Mouse (Mus musculus): Measurements from ENCODE around the gene Tkt.

- TF ChIP-seq CTCF (IDR thresholded peaks at IDR 0.05) (no peak), EP300 (IDR thresholded peaks at IDR 0.05) (no peak)
Observed at GRCm38 (mm10) chr14:30596407-30596806, 48.2 kb downstream of the Tkt start.

Data from lung, postnatal 0 days (tissue).